Mouse (Mus musculus): ENCODE measurements around the gene Trim16.
A peak's percentile ranks its signal among the peaks of the same experiment; 100 is the strongest.

Gene Trim16

DNA sequence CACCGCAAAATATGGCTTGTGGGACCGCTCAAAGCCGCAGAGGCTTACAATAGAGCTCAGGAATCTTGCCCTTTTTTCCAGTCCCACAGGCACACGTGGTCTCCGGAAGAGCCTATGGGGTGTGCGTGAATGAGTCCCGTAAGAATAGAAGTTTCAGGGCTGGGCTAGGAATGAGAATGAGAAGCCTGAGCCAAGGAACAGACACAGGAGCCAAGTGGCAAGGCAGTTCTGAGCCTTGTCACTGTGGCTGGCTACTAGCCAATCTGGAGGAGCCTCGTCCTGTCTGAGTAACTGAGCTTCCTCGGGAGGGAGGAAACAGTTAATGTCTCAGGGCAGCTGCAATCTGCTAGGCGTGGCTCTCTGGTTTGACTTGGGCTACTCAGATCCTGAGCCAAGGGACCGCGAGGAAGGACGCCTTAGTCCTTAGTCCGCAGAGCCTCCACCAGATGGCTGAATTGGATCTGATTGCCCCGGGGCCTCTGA, at the start of gene Trim16:
TSS of gene Trim16 (plus strand) at position 173 of the 483 bp plus-strand sequence.
- DNase-seq (ENCODE audit: low read depth, low spot score), result peak; percentile 34
- Histone ChIP-seq H3K36me3 (ENCODE audit: control insufficient read depth, insufficient read depth, low read length, poor library complexity, severe bottlenecking) (no peaks in the 10 kb centered on the region), H3K27me3 (ENCODE audit: control insufficient read depth, insufficient read depth, low read length, poor library complexity, severe bottlenecking) (no peaks in the 10 kb centered on the region)

DNA sequence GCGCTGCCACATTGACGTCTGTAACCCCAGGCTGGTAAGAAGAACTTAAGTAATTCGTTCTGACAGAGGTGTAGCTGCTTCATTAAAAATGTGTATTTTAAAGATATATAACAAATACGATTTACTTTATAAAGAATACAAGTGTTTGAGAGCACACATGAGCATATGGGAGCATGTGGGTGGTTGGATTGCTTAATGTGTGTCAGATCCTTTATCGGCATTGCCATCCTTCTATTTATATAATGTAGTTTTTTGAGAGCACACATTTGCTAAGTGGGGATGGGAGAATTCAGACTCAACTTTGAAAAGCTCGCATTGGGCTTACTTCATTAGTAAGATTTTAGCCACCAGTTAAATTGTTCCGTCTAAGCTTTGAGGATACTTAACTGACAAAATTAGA, 43.5 kb upstream of the Trim16 start:
- DNase-seq (ENCODE audit: low read depth, low spot score), result no peak
- H3K27me3 ChIP-seq (ENCODE audit: control insufficient read depth, insufficient read depth, low read length, poor library complexity, severe bottlenecking), result no peaks in the 10 kb centered on the region
- H3K36me3 ChIP-seq (ENCODE audit: control insufficient read depth, insufficient read depth, low read length, poor library complexity, severe bottlenecking), result peaks cover 4% of the 10 kb centered on the region; the same call in 1 of the 2 replicates

DNA sequence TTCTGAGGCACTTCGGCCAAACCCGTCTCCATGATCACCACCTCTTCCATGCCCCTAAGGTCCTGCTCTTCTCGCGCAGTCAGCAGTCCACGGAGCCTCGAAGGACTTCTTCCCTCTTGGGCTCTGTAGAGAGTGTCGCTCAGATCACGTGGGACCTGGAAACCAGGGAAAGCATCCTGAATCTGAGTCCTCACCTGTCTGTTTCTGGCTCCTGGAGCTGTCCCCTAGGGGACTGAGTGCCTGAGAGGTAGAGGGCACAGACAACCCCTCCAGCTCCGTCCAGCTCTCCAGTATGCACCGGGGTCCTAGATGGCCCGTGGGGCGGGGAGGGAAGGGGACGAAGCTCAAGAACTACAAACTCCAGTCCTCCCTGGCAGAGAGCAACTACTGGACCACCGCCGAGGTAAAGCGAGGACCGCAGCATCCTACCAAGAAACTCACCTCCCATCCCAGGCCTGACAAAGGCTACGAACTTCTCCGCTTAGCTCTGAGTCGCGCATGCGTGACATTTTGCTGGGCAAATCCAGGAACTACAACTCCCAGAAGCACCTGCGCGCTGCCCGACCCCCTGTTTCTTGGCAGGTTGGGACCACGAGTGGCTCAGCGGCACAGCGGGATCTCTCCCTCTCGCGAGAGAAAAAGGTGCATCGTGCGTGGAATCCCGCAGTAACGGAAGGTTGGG, 31.0 kb upstream of the Trim16 start, which contains the start of gene Zfp286:
TSS of gene Zfp286 (minus strand) at position 528 of the 682 bp plus-strand sequence.
- Histone ChIP-seq H3K36me3 (ENCODE audit: control insufficient read depth, insufficient read depth, low read length, poor library complexity, severe bottlenecking) (no peaks in the 10 kb centered on the region), H3K27me3 (ENCODE audit: control insufficient read depth, insufficient read depth, low read length, poor library complexity, severe bottlenecking) (no peaks in the 10 kb centered on the region)
- DNase-seq (ENCODE audit: low read depth, low spot score), result peak; percentile 81

DNA sequence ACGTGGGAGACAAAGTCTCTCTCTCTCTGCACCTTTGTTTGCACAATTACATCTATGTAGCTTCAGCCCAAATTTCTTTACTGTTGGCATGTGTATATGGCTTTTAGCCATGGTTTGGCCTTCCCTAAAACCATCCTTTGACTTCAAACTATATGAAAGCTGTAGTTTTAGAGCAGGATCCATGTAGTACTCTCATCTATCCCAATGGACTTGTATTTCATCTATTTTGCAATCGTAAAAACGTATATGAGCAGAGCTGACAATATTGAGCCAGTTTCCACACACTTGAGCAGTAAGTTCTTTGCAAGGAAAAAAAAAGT, 30.5 kb upstream of the Trim16 start:
- H3K36me3 ChIP-seq (ENCODE audit: control insufficient read depth, insufficient read depth, low read length, poor library complexity, severe bottlenecking), result no peaks in the 10 kb centered on the region
- H3K27me3 ChIP-seq (ENCODE audit: control insufficient read depth, insufficient read depth, low read length, poor library complexity, severe bottlenecking), result no peaks in the 10 kb centered on the region
- no peak for DNase-seq (ENCODE audit: low read depth, low spot score)

DNA sequence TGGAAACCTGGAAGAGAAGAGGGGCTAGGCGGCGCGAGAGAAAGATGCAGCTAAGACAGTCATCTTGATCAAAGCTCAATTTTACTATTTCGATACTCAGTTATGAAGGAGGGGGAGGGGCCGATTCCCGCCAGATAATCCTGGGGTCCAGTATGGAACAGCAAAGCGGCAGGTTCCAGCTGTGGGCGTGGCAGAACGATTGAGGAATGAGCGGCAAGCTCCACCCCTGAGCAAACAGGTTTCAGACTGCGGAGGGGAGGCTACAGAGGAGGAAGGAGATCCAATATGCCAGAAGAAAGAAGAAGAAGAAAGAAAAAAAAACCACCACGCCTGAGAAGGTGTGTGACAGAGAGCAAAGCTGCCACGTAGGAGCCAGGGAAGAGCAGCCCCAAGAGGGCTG, 15.9 kb upstream of the Trim16 start:
- no peak for DNase-seq (ENCODE audit: low read depth, low spot score)
- Histone ChIP-seq H3K27me3 (ENCODE audit: control insufficient read depth, insufficient read depth, low read length, poor library complexity, severe bottlenecking) (no peaks in the 10 kb centered on the region), H3K36me3 (ENCODE audit: control insufficient read depth, insufficient read depth, low read length, poor library complexity, severe bottlenecking) (no peaks in the 10 kb centered on the region)

DNA sequence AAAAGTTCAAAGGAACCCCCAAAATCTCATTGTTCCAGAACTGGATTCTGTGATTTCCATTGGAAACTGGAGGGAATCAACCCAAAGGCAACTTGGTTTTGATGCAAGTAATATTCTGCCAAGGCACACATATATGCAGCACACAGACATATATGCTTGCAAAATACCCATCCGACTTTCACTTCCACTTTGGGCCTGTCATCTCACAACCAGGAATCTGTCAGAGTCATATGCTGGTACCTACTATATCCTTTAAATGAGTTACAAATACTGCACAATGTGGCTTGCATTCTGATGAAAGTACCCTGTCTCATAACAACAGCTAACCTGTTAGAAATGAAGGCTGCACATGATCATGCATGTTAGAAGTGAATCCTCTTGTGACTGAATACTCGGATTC, 12.1 kb upstream of the Trim16 start:
- no peaks in the 10 kb centered on the region for H3K27me3 ChIP-seq (ENCODE audit: control insufficient read depth, insufficient read depth, low read length, poor library complexity, severe bottlenecking)
- peak; percentile 13 for DNase-seq (ENCODE audit: low read depth, low spot score)
- H3K36me3 ChIP-seq (ENCODE audit: control insufficient read depth, insufficient read depth, low read length, poor library complexity, severe bottlenecking), result no peaks in the 10 kb centered on the region

DNA sequence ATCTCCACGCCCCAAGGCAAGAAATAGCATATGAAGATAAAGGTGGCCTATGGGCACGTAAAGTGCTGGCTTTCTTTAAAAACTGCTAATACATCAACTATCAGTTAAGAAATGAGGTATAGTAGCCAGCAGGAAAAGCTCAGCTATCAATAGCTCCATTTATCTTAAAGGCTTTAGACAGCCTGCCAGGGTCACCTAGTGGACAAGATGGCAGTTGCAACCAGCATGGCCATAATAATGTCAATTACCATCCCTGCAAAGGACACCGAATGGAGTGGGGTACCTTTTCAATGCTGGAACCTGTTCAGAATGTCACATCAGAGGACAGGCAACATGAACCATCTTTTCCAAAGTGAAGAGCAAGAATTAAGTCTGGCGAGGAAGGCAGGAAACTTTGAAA, 10.8 kb upstream of the Trim16 start:
- DNase-seq (ENCODE audit: low read depth, low spot score), result peak; percentile 26
- H3K27me3 ChIP-seq (ENCODE audit: control insufficient read depth, insufficient read depth, low read length, poor library complexity, severe bottlenecking), result no peaks in the 10 kb centered on the region
- H3K36me3 ChIP-seq (ENCODE audit: control insufficient read depth, insufficient read depth, low read length, poor library complexity, severe bottlenecking), result no peaks in the 10 kb centered on the region

DNA sequence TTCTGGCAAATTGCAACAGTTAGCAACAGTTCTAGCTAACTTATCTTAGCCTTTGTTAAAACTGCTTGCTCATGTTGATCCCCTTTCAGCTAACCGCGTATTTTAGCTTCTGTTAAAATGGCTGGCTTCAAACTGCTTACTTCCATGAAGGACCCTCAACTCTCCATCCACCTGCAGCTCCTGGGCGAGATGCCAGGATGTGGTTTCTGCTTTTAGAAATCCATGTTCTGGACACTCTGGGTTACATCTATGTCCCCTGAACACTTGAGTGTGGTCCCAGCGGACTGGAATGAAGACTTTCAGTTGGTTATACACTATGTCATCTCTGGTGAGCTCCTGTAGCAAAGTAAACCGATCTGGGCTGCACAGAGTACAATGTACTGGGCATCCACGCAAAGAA, 7.8 kb upstream of the Trim16 start:
- DNase-seq (ENCODE audit: low read depth, low spot score), result no peak
- no peaks in the 10 kb centered on the region for H3K36me3 ChIP-seq (ENCODE audit: control insufficient read depth, insufficient read depth, low read length, poor library complexity, severe bottlenecking)
- H3K27me3 ChIP-seq (ENCODE audit: control insufficient read depth, insufficient read depth, low read length, poor library complexity, severe bottlenecking), result no peaks in the 10 kb centered on the region

DNA sequence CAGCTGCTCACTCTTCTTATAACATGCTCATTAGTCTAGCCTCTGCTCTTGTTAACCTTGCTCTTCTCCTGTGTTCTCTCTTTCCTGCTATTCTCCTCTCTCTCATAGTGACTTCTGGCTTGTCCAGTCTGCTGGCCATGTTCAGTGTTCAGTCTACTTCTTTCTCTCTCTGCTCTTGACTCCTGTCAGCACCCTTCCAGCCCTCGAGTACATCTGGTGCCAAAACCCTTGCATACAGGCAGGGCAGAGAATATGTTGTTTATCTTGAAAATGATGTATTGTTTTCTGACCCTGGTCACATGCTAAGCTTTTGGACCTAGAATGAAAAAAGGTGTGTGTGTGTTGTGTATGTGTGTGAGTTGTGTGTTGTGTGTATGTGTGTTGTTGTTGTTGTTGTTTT, 6.5 kb upstream of the Trim16 start:
- Histone ChIP-seq H3K27me3 (ENCODE audit: control insufficient read depth, insufficient read depth, low read length, poor library complexity, severe bottlenecking) (no peaks in the 10 kb centered on the region), H3K36me3 (ENCODE audit: control insufficient read depth, insufficient read depth, low read length, poor library complexity, severe bottlenecking) (no peaks in the 10 kb centered on the region)
- DNase-seq (ENCODE audit: low read depth, low spot score), result no peak

DNA sequence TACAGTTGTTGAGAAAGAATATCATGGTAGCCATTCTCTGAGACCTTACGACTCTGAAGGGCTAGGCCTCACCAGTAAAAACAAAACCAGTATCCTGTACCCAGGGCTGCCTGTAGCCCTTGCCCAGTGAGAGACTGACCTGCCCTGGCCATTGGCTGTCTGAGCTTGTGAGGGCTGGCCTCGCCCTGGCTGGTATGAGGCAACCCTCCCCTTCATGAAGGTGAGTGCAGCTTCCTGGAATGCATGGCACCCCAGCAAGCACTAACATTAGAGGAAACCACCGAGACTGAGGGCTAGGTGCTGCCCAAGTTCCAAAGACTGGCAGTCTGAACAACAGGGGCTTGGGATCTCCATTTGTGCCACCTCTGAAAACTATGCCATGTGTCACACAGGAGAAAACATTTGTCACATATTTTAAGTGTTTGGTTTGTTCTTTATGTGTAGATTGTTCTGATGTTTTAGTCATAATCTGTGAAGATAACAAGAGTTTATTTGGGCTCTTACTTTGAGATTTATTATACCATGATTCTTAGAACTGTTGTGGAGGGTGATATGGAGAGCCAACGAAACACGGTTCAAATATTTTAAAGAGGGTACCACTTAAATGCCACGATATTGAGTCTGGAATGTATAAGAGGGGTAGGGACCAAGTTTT, 5.9 kb upstream of the Trim16 start:
- no peak for DNase-seq (ENCODE audit: low read depth, low spot score)
- no peaks in the 10 kb centered on the region for H3K27me3 ChIP-seq (ENCODE audit: control insufficient read depth, insufficient read depth, low read length, poor library complexity, severe bottlenecking)
- H3K36me3 ChIP-seq (ENCODE audit: control insufficient read depth, insufficient read depth, low read length, poor library complexity, severe bottlenecking), result no peaks in the 10 kb centered on the region

DNA sequence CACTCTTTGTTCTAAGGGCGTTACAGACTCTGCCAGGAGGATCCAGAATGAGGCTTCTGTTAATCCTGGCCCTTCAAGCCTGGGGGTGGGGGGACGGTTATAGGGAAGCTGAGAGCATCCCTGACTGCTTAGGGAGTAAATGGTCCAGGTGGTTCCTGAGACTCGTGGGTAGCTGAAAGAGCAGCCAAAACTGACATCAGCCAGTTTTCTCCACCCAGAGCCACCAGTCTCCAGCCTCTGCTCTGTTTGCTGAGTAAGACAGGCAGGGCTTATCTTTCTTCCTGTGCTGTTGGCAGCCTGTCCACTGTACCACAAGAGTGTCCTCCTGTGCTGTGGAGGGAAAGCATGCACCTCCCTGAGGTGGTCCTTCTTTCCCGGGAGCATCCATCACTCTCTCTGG, 5.4 kb upstream of the Trim16 start:
- no peaks in the 10 kb centered on the region for H3K36me3 ChIP-seq (ENCODE audit: control insufficient read depth, insufficient read depth, low read length, poor library complexity, severe bottlenecking)
- H3K27me3 ChIP-seq (ENCODE audit: control insufficient read depth, insufficient read depth, low read length, poor library complexity, severe bottlenecking), result no peaks in the 10 kb centered on the region
- no peak for DNase-seq (ENCODE audit: low read depth, low spot score)

DNA sequence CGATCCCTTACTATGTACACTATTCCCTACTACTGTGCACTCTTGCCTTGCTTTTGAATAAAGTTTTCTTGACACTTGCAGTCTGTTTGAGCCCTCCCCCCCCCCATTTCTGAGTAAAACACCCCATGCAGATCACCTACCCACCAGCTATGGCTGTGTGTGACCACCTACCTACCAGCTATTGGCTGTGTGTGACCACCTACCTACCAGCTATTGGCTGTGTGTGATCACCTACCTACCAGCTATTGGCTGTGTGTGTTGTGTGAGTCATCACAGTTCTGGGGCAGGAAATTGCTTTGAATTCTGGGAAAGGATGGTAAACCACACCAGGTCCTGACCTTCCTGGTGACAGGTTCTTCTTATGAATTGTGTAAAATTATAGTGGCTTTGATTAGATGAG, 4.6 kb upstream of the Trim16 start:
- Histone ChIP-seq H3K27me3 (ENCODE audit: control insufficient read depth, insufficient read depth, low read length, poor library complexity, severe bottlenecking) (no peaks in the 10 kb centered on the region), H3K36me3 (ENCODE audit: control insufficient read depth, insufficient read depth, low read length, poor library complexity, severe bottlenecking) (no peaks in the 10 kb centered on the region)
- no peak for DNase-seq (ENCODE audit: low read depth, low spot score)

DNA sequence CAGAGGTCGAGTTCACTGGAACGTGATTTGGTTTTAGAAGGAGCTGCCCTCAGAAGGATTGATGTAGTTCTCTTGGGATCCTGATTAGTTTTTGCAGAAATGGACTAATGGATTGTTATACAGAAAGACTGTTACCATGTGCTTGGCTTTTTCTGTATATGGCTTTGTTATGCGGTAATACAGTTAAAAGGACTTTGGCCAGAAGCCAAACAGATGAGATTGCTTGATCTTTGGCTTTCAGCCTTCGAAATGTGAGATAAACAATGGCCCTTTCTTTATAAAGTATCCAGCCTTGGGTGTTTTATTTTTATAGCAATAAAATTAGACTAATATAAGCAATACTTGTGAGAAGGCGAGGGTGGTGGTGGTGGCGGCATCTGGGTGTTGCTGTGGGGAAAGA, 3.4 kb upstream of the Trim16 start:
- H3K36me3 ChIP-seq (ENCODE audit: control insufficient read depth, insufficient read depth, low read length, poor library complexity, severe bottlenecking), result no peaks in the 10 kb centered on the region
- no peaks in the 10 kb centered on the region for H3K27me3 ChIP-seq (ENCODE audit: control insufficient read depth, insufficient read depth, low read length, poor library complexity, severe bottlenecking)
- no peak for DNase-seq (ENCODE audit: low read depth, low spot score)

DNA sequence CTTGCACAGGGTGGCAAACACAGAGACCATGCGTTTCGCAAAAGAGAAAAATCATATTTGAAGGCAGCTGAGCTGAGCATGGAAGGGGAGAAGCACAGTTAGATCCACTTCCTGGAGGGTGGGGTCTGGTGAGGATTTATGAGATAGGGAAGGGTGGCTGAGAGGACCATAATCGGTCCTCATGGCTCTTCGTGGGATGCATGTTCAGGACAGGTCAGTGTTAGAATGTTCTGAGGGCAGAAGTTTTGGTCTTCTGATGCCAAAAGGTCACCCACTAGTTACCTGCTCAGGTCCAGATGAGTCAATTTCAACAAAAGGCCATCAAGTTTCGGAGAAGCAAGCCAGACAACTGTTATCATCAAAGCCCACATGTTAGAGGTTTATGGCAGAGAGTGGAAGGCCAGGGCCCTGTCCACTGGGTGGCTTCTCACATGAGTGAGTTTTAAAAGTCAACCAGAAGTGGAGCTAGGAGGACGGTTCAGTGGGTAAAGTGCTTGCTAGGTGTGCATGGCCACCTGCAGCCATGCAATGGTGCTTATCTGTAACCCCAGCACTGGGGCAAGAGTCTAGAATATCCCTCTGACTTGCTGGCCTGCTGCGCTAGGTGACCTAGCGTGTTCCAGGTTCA, 858 bp upstream of the Trim16 start:
- peak; percentile 3 for DNase-seq (ENCODE audit: low read depth, low spot score)
- Histone ChIP-seq H3K36me3 (ENCODE audit: control insufficient read depth, insufficient read depth, low read length, poor library complexity, severe bottlenecking) (no peaks in the 10 kb centered on the region), H3K27me3 (ENCODE audit: control insufficient read depth, insufficient read depth, low read length, poor library complexity, severe bottlenecking) (no peaks in the 10 kb centered on the region)

DNA sequence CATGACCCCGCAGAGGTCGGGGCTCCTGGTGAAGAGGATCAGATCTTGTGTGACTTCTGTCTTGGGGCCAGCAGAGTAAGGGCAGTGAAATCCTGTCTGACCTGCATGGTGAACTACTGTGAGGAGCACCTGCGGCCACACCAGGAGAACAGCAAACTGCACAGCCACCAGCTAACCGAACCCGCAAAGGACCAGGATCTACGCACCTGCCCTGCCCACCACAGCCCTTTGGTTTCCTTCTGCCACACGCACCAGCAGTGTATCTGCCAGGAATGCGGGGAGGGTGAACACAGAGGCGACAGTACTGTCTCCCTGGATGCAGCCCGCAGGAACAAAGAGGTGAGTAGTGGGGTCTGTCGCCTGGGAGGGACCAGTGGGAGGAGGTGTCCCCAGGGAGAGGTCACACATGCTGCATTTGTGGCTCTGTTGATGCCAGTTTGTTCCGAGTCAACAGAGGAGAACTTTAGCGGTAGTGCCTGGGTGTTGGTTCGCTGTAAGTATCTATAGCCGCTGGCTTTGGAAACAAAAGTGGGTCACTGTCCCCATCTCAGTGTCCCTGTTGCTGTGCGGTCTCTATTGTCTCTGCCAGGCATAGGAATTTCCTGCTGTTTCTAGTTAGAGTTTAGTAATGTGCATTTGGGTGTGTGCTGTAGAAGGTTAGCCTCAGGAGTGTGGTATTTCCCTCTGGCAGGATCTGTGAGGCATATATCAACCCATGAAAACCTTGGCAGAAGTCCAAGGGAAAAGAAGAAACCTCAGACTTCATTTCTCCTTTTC, 818 bp downstream of the Trim16 start:
- peak; percentile 57 for DNase-seq (ENCODE audit: low read depth, low spot score)
- no peaks in the 10 kb centered on the region for H3K27me3 ChIP-seq (ENCODE audit: control insufficient read depth, insufficient read depth, low read length, poor library complexity, severe bottlenecking)
- no peaks in the 10 kb centered on the region for H3K36me3 ChIP-seq (ENCODE audit: control insufficient read depth, insufficient read depth, low read length, poor library complexity, severe bottlenecking)
